Mouse (Mus musculus): ENCODE measurements around the gene Usp33. TPM values are rescaled to one million over a fixed set of nuclear protein-coding genes. Genes with fewer than 3 reads are reported as not detected.
A peak's percentile ranks its signal among the peaks of the same experiment; 100 is the strongest.
"Not testable (repeated sequence)": the region's sequence is repeated elsewhere in the genome, so short reads cannot be mapped to it uniquely, and the experiment has no call there.

Usp33 gene
- polyA plus RNA-seq (2016; fragmentation: Nextera tagmentation; extraction: Ambion mirVana), result 30.1 and 30.9 TPM in 2 replicates

DNA sequence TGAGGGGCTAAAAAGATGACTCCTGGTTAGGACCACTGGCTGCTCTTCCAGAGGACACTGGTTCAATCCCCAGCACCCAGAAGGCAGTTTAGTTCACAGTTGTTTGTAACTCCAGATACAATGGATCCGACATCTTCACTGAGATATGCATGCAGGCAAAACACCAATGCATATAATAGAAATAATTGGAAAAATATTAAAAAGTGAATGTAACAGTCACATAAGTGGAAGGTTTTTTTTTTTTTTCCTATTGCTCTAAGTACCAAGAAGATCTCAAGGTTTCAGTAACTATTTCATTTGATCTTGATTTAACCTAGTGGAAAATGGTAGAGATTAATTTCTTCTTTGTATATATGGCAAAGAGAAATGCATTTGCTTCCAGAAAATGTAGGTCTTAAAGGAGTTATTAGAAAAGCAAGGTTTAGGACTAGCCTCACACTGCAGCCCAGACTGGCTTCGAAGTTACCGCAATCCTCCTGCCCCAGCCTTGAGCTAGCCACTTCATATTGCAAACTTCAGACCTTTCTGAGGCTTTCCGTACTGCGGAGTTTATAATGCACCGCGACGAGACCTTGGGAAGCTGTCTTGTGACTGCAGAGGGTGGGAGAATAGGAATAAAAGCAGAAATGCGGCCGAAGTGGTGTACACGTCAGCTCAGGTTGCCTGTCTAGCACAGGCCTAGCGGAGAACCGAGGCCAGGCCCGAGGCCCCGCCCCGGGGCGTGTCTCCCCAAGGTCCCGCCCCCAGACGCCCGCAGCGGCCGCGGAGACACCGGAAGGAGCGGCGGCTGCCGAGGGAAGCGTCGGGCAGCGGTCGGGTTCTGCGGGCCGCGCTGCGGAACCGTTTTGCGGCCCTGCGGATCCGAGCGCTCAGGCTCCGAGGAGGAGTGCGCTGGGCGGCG lies at the start of gene Usp33:
Gene Usp33, plus strand, starts transcription at position 747 of the 901 bp plus-strand sequence.
- H3K9me3 ChIP-seq (replicated peaks), result no peaks in the 10 kb centered on the region
- peak within 1 kb of the TSS; percentile 86 for H3K9ac ChIP-seq
- peak within 1 kb of the TSS; percentile 78 for H3K4me2 ChIP-seq
- no peaks in the 10 kb centered on the region for H3K27me3 ChIP-seq (replicated peaks)
- H3K4me1 ChIP-seq, result peaks cover 51% of the 10 kb centered on the region
- peak; percentile 95 for ATAC-seq
- peaks cover 8% of the 10 kb centered on the region for H3K36me3 ChIP-seq
- H3K4me3 ChIP-seq, result peak within 1 kb of the TSS; percentile 81
- peak within 1 kb of the TSS; percentile 87 for H3K27ac ChIP-seq
- WGBS (ENCODE audit: insufficient replicate concordance), result 7% methylated on average over 41 of the region's 44 CpGs

DNA sequence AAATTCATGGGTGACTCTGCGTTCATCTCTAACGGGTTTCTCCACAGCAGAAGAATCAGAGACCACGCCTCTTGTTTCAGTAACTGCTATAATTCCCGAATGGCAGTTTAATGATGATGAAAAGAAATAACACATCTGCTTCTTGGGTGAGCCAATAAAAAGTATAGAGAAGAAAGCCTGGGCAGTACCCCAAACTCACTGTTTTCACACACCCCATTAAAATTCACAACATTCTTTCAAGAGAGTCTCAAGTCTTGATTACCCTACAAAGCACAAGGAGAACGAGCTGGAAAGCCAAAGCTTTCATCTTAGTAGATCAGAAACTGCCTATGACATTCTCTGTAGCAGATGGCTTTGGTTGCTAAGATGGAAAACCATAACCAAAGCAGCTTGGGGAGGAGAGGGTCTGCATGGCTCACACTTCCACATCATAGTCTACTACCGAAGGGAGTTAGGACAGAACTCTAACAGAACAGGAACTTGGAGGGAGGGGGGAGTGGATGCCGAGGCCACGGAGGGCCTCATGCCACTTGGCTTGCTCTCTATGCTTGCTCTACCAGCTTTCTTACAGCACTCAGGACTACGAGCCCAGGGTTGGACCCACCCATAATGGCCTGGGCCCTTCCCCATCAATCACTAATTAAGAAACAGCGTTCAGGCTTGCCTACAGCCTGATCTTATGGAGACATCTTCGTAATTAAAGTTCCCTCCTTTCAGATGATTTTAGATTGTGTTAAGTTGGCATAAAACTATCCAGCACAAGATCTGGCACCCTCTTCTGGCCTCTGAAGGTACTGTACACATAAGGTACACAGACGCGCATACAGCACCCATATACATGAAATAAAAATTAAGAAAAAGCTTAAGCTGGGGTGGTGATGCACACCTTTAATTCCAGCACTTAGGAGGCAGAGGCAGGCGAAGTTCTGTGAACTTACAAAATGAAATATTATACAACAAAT lies 45.6 kb upstream of the Usp33 start:
- no peak for ATAC-seq
- no peak overlapping the region for H3K9ac ChIP-seq
- no peak overlapping the region for H3K4me3 ChIP-seq
- H3K4me1 ChIP-seq, result no peaks in the 10 kb centered on the region
- H3K27ac ChIP-seq, result no peak overlapping the region
- H3K36me3 ChIP-seq, result peaks cover 49% of the 10 kb centered on the region
- H3K27me3 ChIP-seq (replicated peaks), result no peaks in the 10 kb centered on the region
- H3K4me2 ChIP-seq, result no peak overlapping the region
- H3K9me3 ChIP-seq (replicated peaks), result no peaks in the 10 kb centered on the region
- 83% methylated on average over 14 of the region's 14 CpGs for WGBS (ENCODE audit: insufficient replicate concordance)

DNA sequence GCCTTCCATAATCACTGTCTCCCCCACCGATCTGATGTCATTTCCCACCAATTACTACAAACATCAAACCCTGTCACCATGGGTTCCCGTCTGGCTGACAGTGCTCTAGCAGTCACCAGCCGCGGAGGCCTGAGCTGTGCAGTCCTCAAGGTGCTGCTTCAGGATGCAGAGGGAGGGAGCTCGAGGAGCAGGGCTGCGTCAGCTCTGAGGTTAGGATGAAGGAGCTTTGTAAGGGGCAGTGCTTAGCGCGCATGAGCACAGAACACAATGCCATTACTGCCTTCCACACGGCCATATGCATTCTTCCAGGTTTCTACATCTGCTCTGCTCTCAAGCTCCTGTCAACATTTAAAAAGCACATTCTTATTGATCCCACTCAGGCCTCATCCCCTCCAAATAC lies 43.3 kb upstream of the Usp33 start:
- peaks cover 32% of the 10 kb centered on the region for H3K36me3 ChIP-seq
- H3K4me3 ChIP-seq, result no peak overlapping the region
- no peaks in the 10 kb centered on the region for H3K27me3 ChIP-seq (replicated peaks)
- no peaks in the 10 kb centered on the region for H3K4me1 ChIP-seq
- whole genome bisulfite sequencing (ENCODE audit: insufficient replicate concordance), result 75% methylated on average over 9 of the region's 9 CpGs
- H3K9ac ChIP-seq, result no peak overlapping the region
- no peak for ATAC-seq
- H3K9me3 ChIP-seq (replicated peaks), result no peaks in the 10 kb centered on the region
- no peak overlapping the region for H3K4me2 ChIP-seq
- H3K27ac ChIP-seq, result no peak overlapping the region

DNA sequence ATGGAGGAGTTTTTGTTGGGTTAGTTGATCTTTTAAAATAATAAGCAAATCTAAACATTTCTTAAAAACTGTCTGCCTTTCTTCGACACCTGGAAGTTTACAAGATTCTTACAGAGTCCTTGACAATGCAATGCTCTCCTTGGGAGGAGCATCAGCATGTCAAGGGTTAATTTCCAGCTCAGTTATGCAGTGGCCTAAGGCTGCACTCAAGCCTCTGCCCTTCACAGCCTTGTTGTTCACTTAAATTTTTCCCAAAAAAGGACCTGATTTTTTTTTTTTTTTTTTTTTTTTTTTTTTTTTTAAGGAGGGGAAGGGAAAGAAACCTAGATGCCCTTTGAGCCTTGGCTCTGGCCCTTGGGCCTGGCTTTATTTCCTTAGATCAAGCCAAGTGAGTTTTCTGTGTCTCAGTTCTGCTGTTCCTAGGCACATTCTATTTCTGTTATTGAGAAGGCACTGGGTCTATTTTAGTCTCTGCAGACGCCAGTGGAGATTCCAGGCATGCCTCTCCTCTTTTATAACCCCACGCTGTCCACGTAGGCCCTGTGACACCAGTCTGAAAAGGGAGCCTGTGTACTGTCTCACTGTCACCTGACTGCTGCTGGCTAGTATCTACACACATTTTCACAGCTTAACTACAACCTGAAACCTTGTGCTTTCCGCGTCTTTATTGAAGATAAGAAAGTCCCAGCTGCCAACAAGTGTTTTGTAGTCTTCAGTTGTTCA lies 42.0 kb upstream of the Usp33 start:
- peaks cover 32% of the 10 kb centered on the region for H3K36me3 ChIP-seq
- no peaks in the 10 kb centered on the region for H3K9me3 ChIP-seq (replicated peaks)
- 68% methylated on average over 6 of the region's 6 CpGs for whole genome bisulfite sequencing (ENCODE audit: insufficient replicate concordance)
- ATAC-seq, result no peak
- no peak overlapping the region for H3K9ac ChIP-seq
- no peak overlapping the region for H3K4me3 ChIP-seq
- H3K27me3 ChIP-seq (replicated peaks), result no peaks in the 10 kb centered on the region
- peaks cover 9% of the 10 kb centered on the region for H3K4me1 ChIP-seq
- H3K27ac ChIP-seq, result peak overlapping the region; percentile 40
- no peak overlapping the region for H3K4me2 ChIP-seq

DNA sequence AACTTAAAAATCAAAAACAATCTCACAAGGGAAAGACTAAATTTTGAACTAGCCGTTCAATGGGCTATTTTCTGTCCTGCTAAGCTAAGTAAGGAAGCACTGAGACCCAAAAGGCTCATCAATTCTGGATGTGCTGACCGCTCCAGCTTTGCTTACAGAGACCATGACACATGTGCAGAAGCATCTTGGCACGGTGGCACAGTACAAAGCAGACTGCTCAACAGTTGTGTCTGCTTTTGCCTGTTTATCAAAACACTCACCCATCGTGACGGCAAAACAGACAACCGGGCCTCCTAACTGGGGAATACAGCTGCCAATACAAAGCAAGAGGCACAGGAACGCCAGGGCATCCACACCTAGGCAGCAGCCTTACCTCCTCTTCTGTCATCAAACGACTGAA lies 41.2 kb upstream of the Usp33 start:
- Histone ChIP-seq H3K9me3 (replicated peaks) (no peaks in the 10 kb centered on the region), H3K4me1 (peaks cover 17% of the 10 kb centered on the region), H3K4me2 (no peak overlapping the region), H3K9ac (no peak overlapping the region), H3K27me3 (replicated peaks) (no peaks in the 10 kb centered on the region), H3K27ac (no peak overlapping the region), H3K4me3 (no peak overlapping the region), H3K36me3 (peaks cover 32% of the 10 kb centered on the region)
- 73% methylated on average over 8 of the region's 8 CpGs for WGBS (ENCODE audit: insufficient replicate concordance)
- no peak for ATAC-seq

DNA sequence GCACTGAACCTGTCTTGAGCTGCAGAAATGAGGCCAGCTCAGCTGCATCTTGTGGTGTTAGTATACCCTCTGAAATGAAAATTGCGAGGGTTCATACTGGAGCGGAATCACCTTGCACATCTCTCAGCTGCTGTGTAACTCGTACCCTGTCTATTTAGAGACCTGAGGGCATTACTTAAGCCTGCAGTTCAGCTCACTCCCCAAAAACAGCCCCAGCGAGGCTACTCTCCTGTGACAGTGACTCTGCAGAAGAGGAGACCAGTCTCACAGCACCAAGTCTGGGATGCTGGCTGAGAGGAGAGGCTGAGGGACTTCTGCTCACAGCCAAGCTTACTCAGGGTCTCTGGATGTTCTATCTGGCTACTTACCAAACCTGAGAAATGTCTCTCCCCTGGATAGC lies 40.3 kb upstream of the Usp33 start:
- no peak overlapping the region for H3K9ac ChIP-seq
- H3K4me2 ChIP-seq, result no peak overlapping the region
- no peaks in the 10 kb centered on the region for H3K27me3 ChIP-seq (replicated peaks)
- peaks cover 35% of the 10 kb centered on the region for H3K36me3 ChIP-seq
- H3K4me1 ChIP-seq, result peaks cover 19% of the 10 kb centered on the region
- H3K4me3 ChIP-seq, result no peak overlapping the region
- WGBS (ENCODE audit: insufficient replicate concordance), result 75% methylated on average over 4 of the region's 4 CpGs
- ATAC-seq, result no peak
- H3K27ac ChIP-seq, result no peak overlapping the region
- H3K9me3 ChIP-seq (replicated peaks), result no peaks in the 10 kb centered on the region

DNA sequence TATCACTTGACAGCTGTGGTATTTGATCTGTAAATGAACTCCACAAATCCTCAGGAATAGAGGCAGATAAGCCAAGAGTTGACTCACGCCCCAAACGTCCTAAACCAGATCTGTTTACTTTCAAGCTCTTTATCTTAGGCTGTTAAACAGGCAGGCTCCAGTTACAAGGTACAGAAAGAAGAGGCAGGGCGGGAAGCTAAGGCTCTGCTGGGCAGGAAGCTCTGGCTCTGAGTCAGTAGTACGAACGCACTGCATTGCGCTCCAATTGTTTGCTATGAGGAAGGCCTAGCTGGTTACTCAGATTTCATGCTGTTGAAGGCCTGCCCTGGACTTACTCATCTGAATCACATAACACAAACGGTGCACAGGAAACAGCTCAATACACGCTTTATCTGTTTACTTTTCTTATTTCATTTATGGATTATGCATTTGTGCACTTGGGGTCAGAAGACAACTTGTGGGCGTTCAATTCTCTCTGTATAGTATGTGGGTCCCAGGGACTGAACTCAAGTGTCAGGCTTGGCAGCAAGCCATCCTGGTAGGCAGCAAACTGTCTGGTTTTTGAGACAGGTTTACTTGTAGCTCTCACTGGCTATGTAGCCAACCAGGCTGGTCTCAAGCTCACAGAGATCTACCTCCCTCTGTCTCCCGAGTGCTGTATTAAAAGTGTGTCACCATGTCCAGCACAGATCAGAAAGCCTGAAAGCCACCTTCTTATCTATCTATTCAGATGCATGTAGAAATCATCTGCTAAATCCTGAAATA lies 37.6 kb upstream of the Usp33 start:
- Histone ChIP-seq H3K27me3 (replicated peaks) (no peaks in the 10 kb centered on the region), H3K36me3 (peaks cover 36% of the 10 kb centered on the region), H3K4me1 (peaks cover 19% of the 10 kb centered on the region), H3K4me2 (no peak overlapping the region), H3K9ac (0 out of 2 replicates have a peak overlapping the region, but pooled peaks have one; percentile 4), H3K4me3 (no peak overlapping the region), H3K9me3 (replicated peaks) (no peaks in the 10 kb centered on the region), H3K27ac (peak overlapping the region; percentile 27)
- peak; percentile 76 for ATAC-seq
- 42% methylated on average over 10 of the region's 10 CpGs for WGBS (ENCODE audit: insufficient replicate concordance)

DNA sequence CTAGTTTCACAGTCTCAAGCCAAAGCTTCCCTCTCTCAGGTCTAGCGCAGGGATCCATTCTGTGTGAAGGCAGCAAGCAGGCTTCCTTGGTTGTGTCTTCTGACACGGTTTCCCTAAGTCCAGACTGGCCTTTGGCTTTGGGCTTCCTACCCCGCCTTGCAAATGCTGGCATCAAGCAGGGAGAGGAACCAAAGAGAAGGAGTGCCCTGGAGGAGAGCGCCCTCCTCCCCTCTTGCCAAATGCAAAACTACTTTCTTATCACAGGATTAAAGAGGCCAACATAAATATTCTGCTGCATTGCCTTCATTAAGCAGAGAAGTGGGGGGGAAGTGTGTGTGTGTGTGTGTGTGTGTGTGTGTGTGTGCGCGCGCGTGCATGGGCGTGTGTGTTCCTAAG lies 37.0 kb upstream of the Usp33 start:
- Histone ChIP-seq H3K27ac (peak overlapping the region; percentile 27), H3K4me2 (no peak overlapping the region), H3K9me3 (replicated peaks) (no peaks in the 10 kb centered on the region), H3K9ac (no peak overlapping the region), H3K4me3 (no peak overlapping the region), H3K36me3 (peaks cover 36% of the 10 kb centered on the region), H3K27me3 (replicated peaks) (no peaks in the 10 kb centered on the region), H3K4me1 (peaks cover 19% of the 10 kb centered on the region)
- ATAC-seq, result 0 out of 2 replicates have a peak, but pooled peaks have one; percentile 6
- 82% methylated on average over 9 of the region's 9 CpGs for WGBS (ENCODE audit: insufficient replicate concordance)

DNA sequence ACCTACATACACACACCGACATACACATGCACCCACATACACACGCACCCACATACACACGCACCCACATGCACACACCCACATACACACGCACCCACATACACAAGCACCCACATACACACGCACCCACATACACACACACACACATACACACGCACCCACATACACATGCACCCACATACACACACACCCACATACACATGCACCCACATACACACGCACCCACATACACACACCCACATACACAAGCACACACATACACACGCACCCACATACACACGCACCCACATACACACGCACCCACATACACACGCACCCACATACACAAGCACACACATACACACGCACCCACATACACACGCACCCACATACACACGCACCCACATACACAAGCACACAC lies 31.6 kb upstream of the Usp33 start:
- not testable (repeated sequence) for ATAC-seq; H3K27ac ChIP-seq; H3K27me3 ChIP-seq (replicated peaks); H3K9ac ChIP-seq; H3K4me2 ChIP-seq; H3K4me3 ChIP-seq; H3K9me3 ChIP-seq (replicated peaks)
- Histone ChIP-seq H3K36me3 (peaks cover 24% of the 10 kb centered on the region), H3K4me1 (peaks cover 14% of the 10 kb centered on the region)
- WGBS (ENCODE audit: insufficient replicate concordance), result 72% methylated on average over 14 of the region's 14 CpGs

DNA sequence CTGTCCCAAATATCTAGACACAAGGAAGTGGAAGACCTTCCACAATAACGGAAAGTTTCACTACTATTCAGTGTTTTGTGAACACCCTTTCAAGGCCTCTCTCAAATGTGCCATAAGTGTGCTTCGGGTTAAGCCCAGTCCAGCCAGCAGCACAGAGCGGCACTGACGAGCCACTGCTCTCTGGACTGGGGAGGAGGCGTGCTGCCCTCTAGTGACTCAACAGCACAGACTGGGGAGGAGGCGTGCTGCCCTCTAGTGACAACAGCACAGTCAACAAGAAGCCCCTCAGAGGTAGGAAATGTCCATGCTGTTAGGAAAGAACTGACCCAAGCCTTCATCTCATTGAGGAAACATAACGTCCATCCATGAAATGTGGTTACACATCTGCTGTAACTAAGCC lies 30.7 kb upstream of the Usp33 start:
- peak; percentile 82 for ATAC-seq
- no peaks in the 10 kb centered on the region for H3K27me3 ChIP-seq (replicated peaks)
- H3K27ac ChIP-seq, result no peak overlapping the region
- H3K36me3 ChIP-seq, result peaks cover 23% of the 10 kb centered on the region
- no peak overlapping the region for H3K4me2 ChIP-seq
- H3K4me3 ChIP-seq, result no peak overlapping the region
- H3K9me3 ChIP-seq (replicated peaks), result no peaks in the 10 kb centered on the region
- peaks cover 8% of the 10 kb centered on the region for H3K4me1 ChIP-seq
- WGBS (ENCODE audit: insufficient replicate concordance), result 14% methylated on average over 7 of the region's 7 CpGs
- H3K9ac ChIP-seq, result no peak overlapping the region
